ENCODE assay signal across 21 mouse cellular contexts in the genomic region with DNA sequence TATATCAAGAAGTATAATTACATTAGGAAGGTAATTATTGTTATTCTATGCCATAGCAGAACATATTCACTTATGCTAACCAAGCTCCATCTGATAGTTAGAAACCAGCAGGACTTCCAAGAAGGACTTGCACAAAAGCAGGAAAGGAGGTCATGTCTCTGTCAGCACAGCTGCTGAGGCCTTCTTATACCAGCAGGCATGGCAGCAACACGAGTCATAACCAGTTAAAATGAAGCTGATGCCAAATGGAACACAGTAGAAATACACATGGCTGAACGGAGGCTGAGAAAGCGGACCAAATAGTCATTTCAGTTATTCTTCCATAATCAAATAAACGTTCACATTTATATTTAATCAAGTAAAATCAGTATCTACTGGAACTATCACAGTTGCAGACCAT.
DNase-seq lines count a peak whose midpoint lies in the region; ATAC-seq and TF ChIP-seq lines count a peak whose summit lies in the region.
"Had no signal": no experiment of that assay in that cellular context is flagged by ENCODE, and none has a peak within 500 bp of the region (broad histone marks: within the 10 kb centered on the region; RNA-seq: fewer than 3 reads in every experiment).

No protein-coding gene starts in this region.

- no peaks in the 10 kb centered on the region for H3K27me3 ChIP-seq in intestine, postnatal 0 days (replicated peaks; ENCODE audit: control insufficient read depth, insufficient read depth, low read length)
- no peaks in the 10 kb centered on the region for H3K27me3 ChIP-seq in limb, embryonic 10.5 days (ENCODE audit: low read depth, poor library complexity, severe bottlenecking)
- H3K27me3 ChIP-seq: embryonic facial prominence, embryonic 13.5 days; forebrain, embryonic 15.5 days; heart, embryonic 15.5 days; intestine, embryonic 15.5 days; Patski had no signal

- no peaks in the 10 kb centered on the region for H3K36me3 ChIP-seq in intestine, postnatal 0 days (ENCODE audit: control insufficient read depth, insufficient read depth)
- H3K36me3 ChIP-seq in limb, embryonic 10.5 days: no peaks in the 10 kb centered on the region
- H3K36me3 ChIP-seq: embryonic facial prominence, embryonic 13.5 days; forebrain, embryonic 15.5 days; heart, embryonic 15.5 days; intestine, embryonic 15.5 days had no signal

- no peak overlapping the region for H3K4me3 ChIP-seq in embryonic fibroblast, embryonic 13.5 days (ENCODE audit: insufficient read depth, low read length)
- no peak overlapping the region for H3K4me3 ChIP-seq in intestine, postnatal 0 days (ENCODE audit: low read depth, low read length)
- H3K4me3 ChIP-seq in limb, embryonic 10.5 days: no peak overlapping the region
- H3K4me3 ChIP-seq in lung, adult 2 months (replicated peaks; ENCODE audit: extremely low read depth, low read depth, low read length): no peak overlapping the region
- H3K4me3 ChIP-seq: embryonic facial prominence, embryonic 13.5 days; forebrain, embryonic 15.5 days; heart, adult 2 months; heart, embryonic 15.5 days; intestine, embryonic 15.5 days had no signal

- H3K4me2 ChIP-seq in intestine, postnatal 0 days (replicated peaks; ENCODE audit: low read depth): no peak overlapping the region
- H3K4me2 ChIP-seq: embryonic facial prominence, embryonic 13.5 days; forebrain, embryonic 15.5 days; heart, embryonic 11.5 days; heart, embryonic 15.5 days; hindbrain, embryonic 14.5 days; intestine, embryonic 15.5 days had no signal

- H3K9me3 ChIP-seq in intestine, postnatal 0 days (ENCODE audit: control insufficient read depth): no peaks in the 10 kb centered on the region
- H3K9me3 ChIP-seq in limb, embryonic 10.5 days (replicated peaks): no peaks in the 10 kb centered on the region
- H3K9me3 ChIP-seq: embryonic facial prominence, embryonic 13.5 days; forebrain, embryonic 15.5 days; G1E; heart, embryonic 15.5 days; intestine, embryonic 15.5 days had no signal

- TF ChIP-seq POLR2A in embryonic fibroblast, embryonic 13.5 days (IDR thresholded peaks at IDR 0.05; ENCODE audit: low read depth, low read length): no peak
- TF ChIP-seq POLR2A in lung, adult 2 months (IDR thresholded peaks at IDR 0.05; ENCODE audit: borderline replicate concordance, extremely low read depth, low read depth, low read length): no peak

- DNase-seq in cerebellum, adult 9-11 months: peak; percentile 11
- DNase-seq in cerebellum, adult 8-10 months: no peak
- DNase-seq in Muller cell, postnatal 12 days (ENCODE audit: inconsistent ontology term): peak; percentile 63
- no peak for DNase-seq in limb, embryonic 10.5 days (ENCODE audit: low spot score)
- DNase-seq in lung, adult 2 months: no peak
- DNase-seq: adrenal gland, adult 2 months; adrenal gland, postnatal 25 days; gastrocnemius, postnatal 14 days; heart, adult 2 months; heart, postnatal 14 days; kidney, adult 2 months had no signal

- H3K9ac ChIP-seq in intestine, postnatal 0 days (ENCODE audit: low read depth, low read length): no peak overlapping the region
- H3K9ac ChIP-seq: embryonic facial prominence, embryonic 13.5 days; forebrain, embryonic 15.5 days; heart, embryonic 15.5 days; hindbrain, embryonic 14.5 days; intestine, embryonic 15.5 days had no signal

- no peak for ATAC-seq in intestine, postnatal 0 days
- ATAC-seq: intestine, embryonic 15.5 days; Patski had no signal

- H3K27ac ChIP-seq in embryonic fibroblast, embryonic 13.5 days (ENCODE audit: insufficient read depth, low read length): 0 out of 2 replicates have a peak overlapping the region, but pooled peaks have one; percentile 49
- no peak overlapping the region for H3K27ac ChIP-seq in intestine, postnatal 0 days (ENCODE audit: low read depth, low read length)
- no peak overlapping the region for H3K27ac ChIP-seq in limb, embryonic 10.5 days
- H3K27ac ChIP-seq: embryonic facial prominence, embryonic 13.5 days; forebrain, embryonic 15.5 days; heart, adult 2 months; heart, embryonic 15.5 days; hindbrain, embryonic 14.5 days; intestine, embryonic 15.5 days had no signal

- peaks cover 24% of the 10 kb centered on the region for H3K4me1 ChIP-seq in embryonic fibroblast, embryonic 13.5 days (ENCODE audit: control insufficient read depth, insufficient read depth, low read length)
- H3K4me1 ChIP-seq in intestine, postnatal 0 days (replicated peaks; ENCODE audit: control insufficient read depth, insufficient read depth, low read length): no peaks in the 10 kb centered on the region
- no peaks in the 10 kb centered on the region for H3K4me1 ChIP-seq in limb, embryonic 10.5 days
- peaks cover 3% of the 10 kb centered on the region for H3K4me1 ChIP-seq in lung, adult 2 months (ENCODE audit: control insufficient read depth, insufficient read depth, low read length)

- no peak for TF ChIP-seq CTCF in embryonic fibroblast, embryonic 13.5 days (IDR thresholded peaks at IDR 0.05; ENCODE audit: borderline replicate concordance, insufficient read depth, low read length)
- TF ChIP-seq CTCF in intestine, postnatal 0 days (IDR thresholded peaks at IDR 0.05; ENCODE audit: low read depth): no peak
- no peak for TF ChIP-seq CTCF in lung, adult 2 months (IDR thresholded peaks at IDR 0.05; ENCODE audit: insufficient read depth, low read length)

- 84% methylated on average over 4 of the region's 4 CpGs for WGBS in intestine, postnatal 0 days
- 89% methylated on average over 4 of the region's 4 CpGs for WGBS in limb, embryonic 10.5 days
- WGBS in lung, adult 2 months: 77% methylated on average over 4 of the region's 4 CpGs

Comparison
In these comparisons a context has a peak if more than half of its experiments do, and no peak if none do; other contexts are left out.
1. DNase-seq: peak in cerebellum, adult 9-11 months (single experiment) and Muller cell, postnatal 12 days (single experiment); none in cerebellum, adult 8-10 months (single experiment), limb, embryonic 10.5 days (single experiment) and lung, adult 2 months (single experiment).